In genomic region chr15:41154551-41155151, GRCm38 (mm10) we compare ENCODE assay signal across 8 mouse cellular contexts.
DNase-seq lines count a peak whose midpoint lies in the region; ATAC-seq lines count a peak whose summit lies in the region.

No protein-coding gene starts in this region.

- H3K9me3 ChIP-seq in kidney, embryonic 15.5 days (replicated peaks), result no peaks in the 10 kb centered on the region
- no peaks in the 10 kb centered on the region for H3K9me3 ChIP-seq in embryonic facial prominence, embryonic 12.5 days
- H3K9me3 ChIP-seq in hindbrain, embryonic 16.5 days (ENCODE audit: control insufficient read depth, low read length), result no peaks in the 10 kb centered on the region
- no peaks in the 10 kb centered on the region for H3K9me3 ChIP-seq in midbrain, embryonic 16.5 days (replicated peaks; ENCODE audit: control insufficient read depth, low read length, poor library complexity, severe bottlenecking)

- peak overlapping the region; percentile 29; the same call in 1 of the 2 replicates for H3K27ac ChIP-seq in kidney, embryonic 15.5 days
- H3K27ac ChIP-seq in embryonic facial prominence, embryonic 12.5 days, result no peak overlapping the region
- H3K27ac ChIP-seq in hindbrain, embryonic 16.5 days (ENCODE audit: low read depth, low read length), result peak overlapping the region; percentile 51; the same call in 1 of the 2 replicates
- H3K27ac ChIP-seq in midbrain, embryonic 16.5 days (ENCODE audit: low read length), result peak overlapping the region; percentile 74

- WGBS in kidney, embryonic 15.5 days, result 30% methylated on average over 7 of the region's 7 CpGs
- 24% methylated on average over 7 of the region's 7 CpGs for WGBS in embryonic facial prominence, embryonic 12.5 days
- WGBS in hindbrain, embryonic 16.5 days, result 25% methylated on average over 7 of the region's 7 CpGs
- 20% methylated on average over 7 of the region's 7 CpGs for WGBS in midbrain, embryonic 16.5 days

- H3K4me3 ChIP-seq in kidney, embryonic 15.5 days (replicated peaks), result peak overlapping the region; percentile 28
- peak overlapping the region; percentile 20 for H3K4me3 ChIP-seq in embryonic facial prominence, embryonic 12.5 days
- peak overlapping the region; percentile 33 for H3K4me3 ChIP-seq in hindbrain, embryonic 16.5 days (ENCODE audit: low read length)
- peak overlapping the region; percentile 36 for H3K4me3 ChIP-seq in midbrain, embryonic 16.5 days (ENCODE audit: low read depth, low read length)

- DNase-seq in kidney, postnatal 36 days, result no peak
- no peak for DNase-seq in gastrocnemius, postnatal 10 days
- DNase-seq in thymus, postnatal 14 days, result no peak
- no peak for DNase-seq in layer of hippocampus, adult 11-12 months (ENCODE audit: low spot score)

- peaks cover 12% of the 10 kb centered on the region for H3K4me1 ChIP-seq in kidney, embryonic 15.5 days
- H3K4me1 ChIP-seq in embryonic facial prominence, embryonic 12.5 days, result 0 out of 2 replicates have a peak, but pooled peaks cover 5% of the 10 kb centered on the region
- peaks cover 8% of the 10 kb centered on the region for H3K4me1 ChIP-seq in hindbrain, embryonic 16.5 days (ENCODE audit: control insufficient read depth, insufficient read depth, low read depth, low read length)
- peaks cover 14% of the 10 kb centered on the region for H3K4me1 ChIP-seq in midbrain, embryonic 16.5 days (ENCODE audit: control insufficient read depth, insufficient read depth, low read length)

- H3K4me2 ChIP-seq in kidney, embryonic 15.5 days, result peak overlapping the region; percentile 58
- peak overlapping the region; percentile 50 for H3K4me2 ChIP-seq in embryonic facial prominence, embryonic 12.5 days (replicated peaks)
- H3K4me2 ChIP-seq in hindbrain, embryonic 16.5 days (ENCODE audit: low read length), result peak overlapping the region; percentile 65
- peak overlapping the region; percentile 75 for H3K4me2 ChIP-seq in midbrain, embryonic 16.5 days (ENCODE audit: low read length)

- ATAC-seq in kidney, embryonic 15.5 days (replicated peaks; ENCODE audit: low FRiP score), result 0 out of 2 replicates have a peak, but pooled peaks have one; percentile 9
- ATAC-seq in embryonic facial prominence, embryonic 12.5 days (ENCODE audit: insufficient number of reproducible peaks, insufficient read depth, low FRiP score, low TSS enrichment), result no peak
- no peak for ATAC-seq in hindbrain, embryonic 16.5 days
- ATAC-seq in midbrain, embryonic 16.5 days, result no peak

- H3K9ac ChIP-seq in kidney, embryonic 15.5 days, result no peak overlapping the region
- no peak overlapping the region for H3K9ac ChIP-seq in embryonic facial prominence, embryonic 12.5 days
- H3K9ac ChIP-seq in hindbrain, embryonic 16.5 days (ENCODE audit: low read depth, low read length), result peak overlapping the region; percentile 57
- peak overlapping the region; percentile 61 for H3K9ac ChIP-seq in midbrain, embryonic 16.5 days (ENCODE audit: low read depth, low read length)

- H3K27me3 ChIP-seq in kidney, embryonic 15.5 days, result no peaks in the 10 kb centered on the region
- H3K27me3 ChIP-seq in embryonic facial prominence, embryonic 12.5 days, result no peaks in the 10 kb centered on the region
- H3K27me3 ChIP-seq in hindbrain, embryonic 16.5 days (replicated peaks; ENCODE audit: control insufficient read depth, insufficient read depth, low read length), result no peaks in the 10 kb centered on the region
- H3K27me3 ChIP-seq in midbrain, embryonic 16.5 days (ENCODE audit: control insufficient read depth, insufficient read depth, low read depth, low read length), result no peaks in the 10 kb centered on the region

- H3K36me3 ChIP-seq in kidney, embryonic 15.5 days, result no peaks in the 10 kb centered on the region
- H3K36me3 ChIP-seq in embryonic facial prominence, embryonic 12.5 days, result no peaks in the 10 kb centered on the region
- no peaks in the 10 kb centered on the region for H3K36me3 ChIP-seq in hindbrain, embryonic 16.5 days (ENCODE audit: control insufficient read depth, insufficient read depth, low read length)
- no peaks in the 10 kb centered on the region for H3K36me3 ChIP-seq in midbrain, embryonic 16.5 days (ENCODE audit: control insufficient read depth, insufficient read depth, low read length)

Comparison
In these comparisons a context has a peak if more than half of its experiments do, and no peak if none do; other contexts are left out.
1. H3K9ac ChIP-seq: peak in hindbrain, embryonic 16.5 days (single experiment) and midbrain, embryonic 16.5 days (single experiment); none in kidney, embryonic 15.5 days (single experiment) and embryonic facial prominence, embryonic 12.5 days (single experiment).
2. Peak in every context shown above with its lines, with median percentiles within 50 percentile points of each other: H3K4me2 ChIP-seq and H3K4me3 ChIP-seq.